Mouse (Mus musculus): ENCODE results near the gene Ddx21. TPM values are rescaled to one million over a fixed set of nuclear protein-coding genes. Genes with fewer than 3 reads are reported as not detected.

Ddx21 gene
- 134 TPM for total RNA-seq (2023)

DNA sequence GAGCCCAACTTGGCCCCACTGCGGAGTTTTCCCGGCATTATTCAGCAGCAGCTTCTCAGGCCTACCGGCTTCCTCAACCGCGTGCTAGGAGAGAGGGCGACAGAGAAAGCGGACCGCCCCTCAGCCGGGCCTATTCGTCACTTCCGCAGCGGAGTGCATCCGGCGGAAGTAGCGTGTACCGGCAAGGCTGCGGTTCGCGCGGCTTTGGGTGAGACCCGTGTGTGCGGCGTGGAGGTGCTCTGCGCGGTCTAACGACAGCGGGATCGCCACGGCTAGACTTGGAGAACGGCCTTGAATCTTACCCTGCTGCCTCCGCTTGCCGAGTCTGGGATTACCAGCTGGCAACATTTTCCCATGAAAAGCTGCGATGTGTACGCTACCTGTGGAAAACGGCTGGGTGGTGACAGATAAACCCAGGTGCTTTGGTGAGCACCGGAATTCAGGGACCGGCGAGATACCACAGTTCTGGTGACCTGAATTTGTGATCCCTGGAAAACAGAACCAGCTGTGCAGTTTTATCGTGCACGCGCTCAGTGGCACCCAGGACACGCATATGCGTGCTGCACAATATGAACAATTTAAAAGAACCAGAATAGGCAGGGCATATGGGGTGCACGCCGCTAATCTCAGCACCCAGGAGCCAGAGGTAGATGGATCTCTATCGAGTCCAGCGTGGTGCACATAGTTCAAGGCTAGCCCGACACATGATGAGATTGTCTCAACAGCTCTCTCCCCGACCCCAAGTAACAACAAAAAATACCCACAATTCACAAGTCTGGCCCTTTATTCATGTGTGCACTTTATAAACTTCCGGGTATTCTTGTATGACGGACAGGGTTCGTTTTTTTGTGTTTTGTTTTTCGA lies at the start of gene Ddx21:
Gene Ddx21, minus strand, starts transcription at position 105 of the 864 bp plus-strand sequence.

GRCm38 (mm10) chr10:62650881-62651810 lies 49.1 kb upstream of the Ddx21 start, which contains the start of gene Ddx50:
Gene Ddx50, minus strand, starts transcription at chr10:62651218.

DNA sequence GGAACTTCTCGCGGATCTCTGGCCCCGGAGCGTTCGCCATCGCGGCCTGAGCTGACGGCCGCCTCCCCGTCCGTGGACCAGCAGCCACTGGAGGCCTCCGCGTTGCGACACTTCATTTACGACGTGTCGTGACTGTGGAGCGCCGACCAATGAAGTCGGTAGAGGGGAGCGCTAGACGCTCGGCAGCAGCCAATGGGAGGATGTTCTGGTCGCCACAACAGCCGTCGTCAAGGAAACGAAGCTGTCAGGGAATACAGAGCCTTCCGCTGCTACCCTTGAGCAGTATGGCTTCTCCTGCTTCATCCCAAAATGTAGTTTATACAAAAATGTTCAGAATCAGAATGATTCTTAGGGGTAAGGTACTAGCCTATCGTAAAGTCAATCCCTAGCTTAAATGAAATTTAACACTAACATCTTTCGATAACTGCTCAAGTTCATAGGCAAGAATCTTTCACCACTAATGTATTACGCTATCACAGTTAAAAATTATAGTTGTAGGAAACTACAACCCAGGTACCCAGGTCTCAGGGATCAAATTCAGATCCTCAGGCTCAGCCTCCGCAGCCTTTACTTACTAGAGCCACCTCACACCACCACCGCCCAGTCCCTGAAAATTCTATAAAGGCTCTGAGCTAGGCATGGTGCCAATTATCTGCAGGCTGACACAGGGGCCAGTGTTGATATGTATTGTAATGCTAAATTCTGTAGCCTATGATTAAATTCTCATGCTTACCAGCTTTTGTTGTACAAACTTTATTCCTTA lies 23.6 kb downstream of the Ddx21 start, which contains the start of gene Kif1bp:
Gene Kif1bp, minus strand, starts transcription at position 120 of the 763 bp plus-strand sequence.

Other genes starting within 250 kb of the Ddx21 start
- gene Hk1, start 222.4 kb downstream of the Ddx21 start, total RNA-seq (2023), result 63.6 TPM
- not detected for gene Hkdc1, start 179.8 kb downstream of the Ddx21 start, total RNA-seq (2023)
- not detected for gene 4930507D05Rik, start 152.8 kb downstream of the Ddx21 start, total RNA-seq (2023)
- 30.5 TPM for gene Supv3l1, start 152.5 kb downstream of the Ddx21 start, total RNA-seq (2023)
- gene Vps26a, start 115.5 kb downstream of the Ddx21 start, total RNA-seq (2023), result 25.7 TPM
- gene Srgn, start 74.8 kb downstream of the Ddx21 start, total RNA-seq (2023), result 424 TPM
- 20.2 TPM for gene Kif1bp, start 23.8 kb downstream of the Ddx21 start, total RNA-seq (2023)
- gene Ddx50, start 48.9 kb upstream of the Ddx21 start, total RNA-seq (2023), result 122 TPM
- gene Stox1, start 123.8 kb upstream of the Ddx21 start, total RNA-seq (2023), result 0.15 TPM
- 117 TPM for gene Ccar1, start 190.0 kb upstream of the Ddx21 start, total RNA-seq (2023)

All from CD8-positive naive resting alpha-beta T cell, adult 57 days (primary cell).